8 mouse cellular contexts compared by ENCODE assay signal in the genomic region with DNA sequence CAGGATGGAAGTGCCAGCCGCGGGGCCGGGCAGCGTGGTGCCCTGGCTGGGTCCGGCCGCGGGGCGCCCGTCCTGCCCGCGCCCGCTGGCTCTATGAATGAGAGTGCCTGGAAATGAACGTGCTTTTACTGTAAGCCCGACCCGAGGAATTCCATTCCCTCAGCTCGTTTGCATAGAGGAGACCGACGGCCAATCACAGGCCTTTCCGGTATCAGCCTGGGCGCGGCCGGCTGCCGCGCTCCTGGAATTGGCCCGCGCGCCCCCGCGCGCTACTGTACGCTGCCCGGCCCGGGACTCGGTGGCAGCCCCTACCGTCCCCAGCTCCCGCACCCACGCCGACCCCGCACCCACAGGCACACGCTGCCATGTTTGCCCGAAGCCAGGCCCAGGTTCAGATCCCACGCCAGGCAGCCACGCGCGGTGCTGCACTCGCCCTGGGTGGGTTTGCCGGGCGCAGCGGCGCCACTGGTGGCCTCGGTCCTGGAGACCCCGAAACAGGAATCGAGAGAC.
DNase-seq lines count a peak whose midpoint lies in the region; ATAC-seq lines count a peak whose summit lies in the region.

No protein-coding gene starts in this region.

- H3K27me3 ChIP-seq in hindbrain, embryonic 12.5 days: peaks cover 89% of the 10 kb centered on the region
- H3K27me3 ChIP-seq in limb, embryonic 15.5 days: peaks cover 53% of the 10 kb centered on the region
- H3K27me3 ChIP-seq in midbrain, embryonic 15.5 days (replicated peaks): peaks cover 78% of the 10 kb centered on the region

- H3K4me1 ChIP-seq in hindbrain, embryonic 12.5 days: peaks cover 37% of the 10 kb centered on the region
- peaks cover 50% of the 10 kb centered on the region for H3K4me1 ChIP-seq in limb, embryonic 15.5 days
- H3K4me1 ChIP-seq in midbrain, embryonic 15.5 days: peaks cover 41% of the 10 kb centered on the region

- ATAC-seq in frontal cortex, adult (ENCODE audit: low TSS enrichment): peak; percentile 44; the same call in 1 of the 2 replicates
- ATAC-seq in hindbrain, embryonic 12.5 days (ENCODE audit: low FRiP score): peak; percentile 87
- peak; percentile 87 for ATAC-seq in limb, embryonic 15.5 days (ENCODE audit: insufficient number of reproducible peaks, low FRiP score, low TSS enrichment, low read depth)
- peak; percentile 84 for ATAC-seq in midbrain, embryonic 15.5 days (replicated peaks)

- H3K4me2 ChIP-seq in hindbrain, embryonic 12.5 days (replicated peaks): peak overlapping the region; percentile 99
- peak overlapping the region; percentile 99 for H3K4me2 ChIP-seq in limb, embryonic 15.5 days
- peak overlapping the region; percentile 82 for H3K4me2 ChIP-seq in midbrain, embryonic 15.5 days

- H3K27ac ChIP-seq in hindbrain, embryonic 12.5 days: peak overlapping the region; percentile 7
- peak overlapping the region; percentile 87 for H3K27ac ChIP-seq in limb, embryonic 15.5 days
- H3K27ac ChIP-seq in midbrain, embryonic 15.5 days: no peak overlapping the region

- peak overlapping the region; percentile 60 for H3K9ac ChIP-seq in hindbrain, embryonic 12.5 days
- H3K9ac ChIP-seq in limb, embryonic 15.5 days: peak overlapping the region; percentile 60
- peak overlapping the region; percentile 23; the same call in 1 of the 2 replicates for H3K9ac ChIP-seq in midbrain, embryonic 15.5 days

- no peaks in the 10 kb centered on the region for H3K9me3 ChIP-seq in hindbrain, embryonic 12.5 days (replicated peaks)
- H3K9me3 ChIP-seq in limb, embryonic 15.5 days: no peaks in the 10 kb centered on the region
- no peaks in the 10 kb centered on the region for H3K9me3 ChIP-seq in midbrain, embryonic 15.5 days

- no peak for DNase-seq in frontal cortex, postnatal 25 days (ENCODE audit: low spot score in 2 of 2)
- DNase-seq in c-Kit-positive CD71-negative TER-119-negative erythroid progenitor cells, embryonic 14.5 days (ENCODE audit: low read depth): peak; percentile 74
- DNase-seq in forelimb bud, embryonic 11.5 days (ENCODE audit: low read depth, low spot score): peak; percentile 91
- peak; percentile 83 to 90 for DNase-seq in spleen, postnatal 4 days (ENCODE audit: low spot score in 2 of 2)

- WGBS in hindbrain, embryonic 12.5 days: under 1% methylated on average over 53 of the region's 53 CpGs
- WGBS in limb, embryonic 15.5 days: under 1% methylated on average over 53 of the region's 53 CpGs
- WGBS in midbrain, embryonic 15.5 days: under 1% methylated on average over 53 of the region's 53 CpGs

- peak overlapping the region; percentile 54 for H3K4me3 ChIP-seq in hindbrain, embryonic 12.5 days
- H3K4me3 ChIP-seq in limb, embryonic 15.5 days: peak overlapping the region; percentile 61
- H3K4me3 ChIP-seq in midbrain, embryonic 15.5 days: peak overlapping the region; percentile 47

- H3K36me3 ChIP-seq in hindbrain, embryonic 12.5 days: no peaks in the 10 kb centered on the region
- no peaks in the 10 kb centered on the region for H3K36me3 ChIP-seq in limb, embryonic 15.5 days
- no peaks in the 10 kb centered on the region for H3K36me3 ChIP-seq in midbrain, embryonic 15.5 days (replicated peaks)

Comparison
In these comparisons a context has a peak if more than half of its experiments do, and no peak if none do; other contexts are left out.
1. DNase-seq: peak in c-Kit-positive CD71-negative TER-119-negative erythroid progenitor cells, embryonic 14.5 days (single experiment), forelimb bud, embryonic 11.5 days (single experiment) and spleen, postnatal 4 days (2 of 2); none in frontal cortex, postnatal 25 days (0 of 2).
2. Peak in every context shown above with its lines, with median percentiles within 50 percentile points of each other: ATAC-seq, H3K4me2 ChIP-seq, H3K4me3 ChIP-seq and H3K9ac ChIP-seq.